Mouse (Mus musculus) left cerebral cortex, postnatal 14 days (tissue): ENCODE results near the gene Kcnj10. TPM values are rescaled to one million over a fixed set of nuclear protein-coding genes. Genes with fewer than 3 reads are reported as not detected.

Experiments used
- DNase-seq, 2 experiments: peaks; one replicate each; pipeline ENCODE4 v3.0.0; 2021 to 2022; ENCODE audit warnings: low spot score in 2 of 2, mixed read lengths in 1 of 2
- intact Hi-C: fragments of 180-260 bp; cut with DNase I; formaldehyde crosslinking; loops from one replicate; pipeline ENCODE4 v1.15.1; 2025
- total RNA-seq, 2 experiments: library from RNA; stranded (reverse); gene quantifications; 2 replicates each; pipeline ENCODE4 v1.2.3; 2021

Kcnj10 gene
- total RNA-seq, 2 experiments from 2014 or later = 79.5 to 84.5 TPM

DNA sequence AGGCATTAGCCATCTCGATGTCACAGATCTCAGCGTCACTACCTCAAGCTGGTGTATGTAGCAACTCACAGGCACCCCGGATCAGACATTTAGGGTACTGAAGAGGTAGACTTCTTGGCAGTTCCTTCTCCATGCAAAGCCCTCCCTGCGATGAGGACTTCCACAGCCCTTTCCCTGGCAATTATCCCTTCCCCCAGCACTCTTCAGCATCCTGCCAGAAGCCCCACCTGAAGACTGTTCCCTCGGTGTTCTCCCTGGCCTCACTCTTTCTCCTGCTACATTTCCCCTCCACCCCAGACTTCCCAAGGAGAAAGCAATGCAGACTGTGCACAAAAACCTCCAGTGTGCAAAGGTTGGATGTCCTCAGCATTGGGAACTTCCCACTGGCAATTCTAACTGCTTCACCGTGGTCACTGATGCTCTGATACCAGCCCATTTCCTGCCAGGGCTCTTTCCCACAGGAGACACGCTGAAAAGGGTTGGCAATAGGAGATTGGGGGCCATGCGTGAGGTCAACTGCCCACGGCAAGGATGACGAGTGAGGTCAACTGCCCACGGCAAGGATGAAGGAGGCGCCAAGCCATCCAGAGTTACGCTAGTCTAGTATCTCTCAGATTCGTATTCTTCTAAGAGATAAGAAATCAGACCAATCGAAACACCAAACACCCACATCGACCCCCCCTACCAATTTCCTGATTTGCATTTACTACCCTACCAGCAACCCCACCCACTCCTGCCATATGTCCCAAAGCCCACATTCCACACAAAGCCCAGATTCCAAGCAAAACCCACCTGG, 13.6 kb upstream of the Kcnj10 start:
- DNase-seq = peak in 1 of 2 experiments; percentile 70
- intact Hi-C loops = no loop called here

DNA sequence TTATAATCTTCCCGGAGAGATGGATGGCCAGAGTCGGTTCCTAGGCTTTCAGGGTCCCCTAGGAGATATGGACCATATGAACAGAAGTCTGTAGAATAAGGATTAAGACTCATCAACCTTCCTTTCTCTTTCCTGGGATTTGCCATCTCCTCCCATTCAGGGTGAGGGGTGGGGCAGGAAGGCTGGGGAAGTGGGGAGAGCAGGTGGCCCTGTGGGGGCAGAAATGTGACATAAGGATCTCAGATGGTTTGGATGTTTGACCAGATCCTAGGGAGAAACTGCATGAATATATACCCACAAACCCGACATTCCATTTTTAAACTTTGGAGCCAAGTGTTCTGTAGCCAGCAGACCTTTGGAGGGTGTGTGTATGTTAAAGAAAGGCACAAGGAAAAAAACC, 13.0 kb upstream of the Kcnj10 start:
- DNase-seq = no peak
- intact Hi-C loops = no loop called here

DNA sequence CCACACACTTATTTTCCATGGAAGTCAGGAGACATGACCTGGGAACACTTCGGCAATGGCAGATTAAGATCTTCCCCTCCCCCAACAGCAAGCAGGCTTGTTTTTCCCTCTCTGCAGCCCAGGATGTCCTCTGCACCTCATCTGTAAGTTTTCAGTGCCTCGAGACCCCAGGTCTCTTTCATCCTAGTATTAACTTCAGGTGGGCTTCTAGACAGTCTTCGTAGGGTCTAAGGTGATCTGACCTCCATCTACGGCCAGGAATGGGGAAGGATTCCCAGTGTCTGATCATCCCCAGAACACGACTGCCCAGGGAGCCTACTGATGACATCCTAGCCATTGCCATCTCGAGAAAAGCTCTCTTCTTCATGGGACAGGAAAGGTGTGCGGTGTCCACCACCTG, 12.5 kb upstream of the Kcnj10 start:
- intact Hi-C loops = no loop called here
- no peak for DNase-seq

DNA sequence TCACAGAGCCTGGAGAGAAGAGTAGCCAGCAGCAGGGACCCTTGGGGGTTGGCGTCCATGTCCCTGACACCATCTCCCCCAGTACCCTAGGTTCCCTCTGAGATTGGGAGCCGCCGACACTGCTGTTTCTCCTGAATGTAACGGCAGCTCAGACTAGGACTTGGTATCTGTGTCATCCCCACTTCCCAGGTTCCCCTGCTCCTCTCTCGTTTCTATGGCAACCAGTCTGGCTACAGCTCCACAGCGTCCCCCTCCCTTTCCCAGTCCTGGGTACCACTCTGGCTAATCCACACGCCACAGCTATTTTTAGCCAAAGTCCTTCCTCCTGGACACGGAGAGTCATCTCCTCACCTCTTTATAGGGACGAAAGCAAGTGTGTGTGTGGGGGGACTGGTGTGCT, 11.9 kb upstream of the Kcnj10 start, which contains the start of gene Kcnj9:
TSS of gene Kcnj9 (minus strand) at position 188 of the 400 bp plus-strand sequence.
- intact Hi-C loops = no loop called here
- DNase-seq = peak; percentile 84 to 95

GRCm38 (mm10) chr1:172329616-172330015, 11.4 kb upstream of the Kcnj10 start:
- intact Hi-C loops = loop anchor here (2.0 kb wide), 1 partner anchor 35 kb away; no protein-coding TSS in a partner anchor
- DNase-seq = no peak

DNA sequence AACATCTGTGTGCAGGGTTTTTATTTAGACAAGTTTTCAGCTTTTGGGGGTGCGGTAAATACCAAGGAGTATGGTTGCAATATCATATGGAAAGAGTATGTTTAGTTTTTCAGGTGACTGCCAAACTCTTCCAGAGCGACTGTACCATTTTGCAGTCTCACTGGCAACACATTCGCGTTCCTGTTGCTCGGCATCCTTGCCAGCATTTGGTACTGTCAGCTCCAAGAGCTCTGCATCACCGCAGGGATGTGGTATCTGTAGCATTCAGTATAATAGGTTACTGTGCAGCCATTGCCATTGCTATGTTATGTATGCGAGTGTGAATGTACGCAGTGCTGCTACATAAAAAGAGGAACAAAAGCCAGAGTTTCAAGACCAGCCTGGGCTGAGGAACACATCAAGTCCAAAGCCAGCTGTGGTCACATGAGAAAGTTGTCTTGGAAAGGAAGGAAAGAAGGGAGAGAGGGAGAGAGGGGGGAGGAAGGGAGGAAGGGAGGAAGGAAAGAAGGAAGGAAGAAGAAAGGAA, 9.5 kb upstream of the Kcnj10 start:
- intact Hi-C loops = loop anchor here (2.0 kb wide), 1 partner anchor 33 kb away; no protein-coding TSS in a partner anchor
- DNase-seq = peak in 1 of 2 experiments; percentile 64

DNA sequence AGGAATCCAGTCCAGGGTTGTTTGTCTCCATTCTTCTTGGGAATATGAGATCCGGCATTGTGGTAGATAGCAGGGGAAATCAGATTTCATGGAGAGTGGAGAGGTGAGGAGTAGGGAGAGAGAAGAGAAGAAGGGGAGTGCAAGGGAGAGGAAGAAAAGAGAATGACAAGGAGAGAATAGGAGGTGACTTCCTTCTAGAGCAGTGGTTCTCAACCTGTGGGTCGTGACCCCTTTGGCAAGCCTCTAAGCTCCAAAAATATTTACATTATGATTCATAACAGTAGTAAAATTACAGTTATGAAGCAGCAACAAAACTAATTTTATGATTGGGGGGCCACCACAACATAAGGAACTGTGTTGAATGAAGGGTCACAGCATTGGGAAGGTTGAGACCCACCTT, 8.1 kb upstream of the Kcnj10 start:
- DNase-seq = no peak
- intact Hi-C loops = no loop called here

GRCm38 (mm10) chr1:172333512-172333911, 7.5 kb upstream of the Kcnj10 start:
- intact Hi-C loops = no loop called here
- DNase-seq = no peak

DNA sequence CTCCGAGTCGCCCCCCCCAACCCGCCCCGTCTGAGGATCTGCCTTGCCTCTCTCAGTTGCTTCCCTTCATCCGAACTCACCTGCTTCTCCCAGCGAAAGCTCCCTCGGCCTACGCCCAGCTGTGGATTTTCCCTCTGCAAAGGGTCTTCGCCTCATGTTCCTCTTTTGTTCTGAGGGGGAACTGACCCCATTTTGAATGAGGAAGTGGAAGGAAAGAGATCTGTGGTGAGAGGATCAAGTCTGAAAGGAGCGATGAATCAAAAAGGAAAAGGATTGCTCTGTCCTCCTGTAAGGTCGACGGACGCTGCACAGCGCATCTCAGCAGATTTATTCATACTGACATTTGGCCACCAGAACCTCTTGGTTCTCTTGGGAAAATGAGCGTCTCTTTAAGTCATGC, 5.2 kb upstream of the Kcnj10 start:
- intact Hi-C loops = no loop called here
- no peak for DNase-seq

DNA sequence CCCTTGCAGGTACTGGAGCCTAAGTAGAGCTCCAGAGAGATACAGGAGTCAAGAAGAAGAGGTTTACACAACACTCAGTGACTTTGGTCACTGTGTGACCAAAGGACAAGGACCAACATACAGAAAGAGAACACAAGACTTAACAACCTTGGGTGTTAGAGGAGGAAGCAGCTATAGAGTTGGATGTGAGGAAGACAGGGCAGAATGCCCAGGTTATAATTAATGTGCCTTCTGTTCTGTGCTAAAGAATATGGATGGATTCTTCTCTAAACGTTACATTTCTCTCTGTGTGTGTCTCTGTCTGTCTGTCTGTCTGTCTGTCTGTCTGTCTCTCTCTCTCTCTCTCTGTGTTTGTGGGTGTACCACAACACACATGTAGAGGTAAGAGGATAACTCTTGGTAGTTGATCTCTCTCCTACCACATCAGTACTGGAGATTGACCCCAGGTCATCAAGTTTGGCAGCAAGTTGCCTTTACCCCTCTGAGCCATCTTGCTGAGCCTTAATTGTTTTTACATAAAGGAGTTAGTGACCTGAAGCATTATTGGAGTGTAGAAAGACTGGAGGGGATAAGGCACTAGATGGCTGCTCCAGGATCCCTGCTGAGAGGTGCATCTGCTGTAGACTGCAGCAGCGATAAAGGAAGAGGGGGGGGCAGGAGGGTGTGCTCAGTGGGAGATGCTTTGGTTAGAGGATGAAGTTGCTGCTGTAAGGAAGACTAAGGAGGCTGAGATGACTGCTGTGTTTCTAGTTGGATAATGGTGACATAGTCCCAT, 3.4 kb upstream of the Kcnj10 start:
- DNase-seq = no peak
- intact Hi-C loops = no loop called here

GRCm38 (mm10) chr1:172341386-172341785, 376 bp downstream of the Kcnj10 start:
- intact Hi-C loops = no loop called here

GRCm38 (mm10) chr1:172342729-172343128, 1.7 kb downstream of the Kcnj10 start:
- DNase-seq = peak; percentile 68 to 73
- intact Hi-C loops = no loop called here

More at GRCm38 (mm10) chr1:172341386-172341785, 376 bp downstream of the Kcnj10 start:
- no peak for DNase-seq

- intact Hi-C loops = no loop called here
- no peak for DNase-seq
Observed at GRCm38 (mm10) chr1:172343914-172344313, 2.9 kb downstream of the Kcnj10 start.

- intact Hi-C loops = no loop called here
- no peak for DNase-seq
Observed at GRCm38 (mm10) chr1:172344820-172345219, 3.8 kb downstream of the Kcnj10 start.

GRCm38 (mm10) chr1:172346707-172347106, 5.7 kb downstream of the Kcnj10 start:
- intact Hi-C loops = no loop called here
- peak in 1 of 2 experiments; percentile 40 for DNase-seq

GRCm38 (mm10) chr1:172347382-172347781, 6.4 kb downstream of the Kcnj10 start:
- DNase-seq = no peak
- intact Hi-C loops = no loop called here

DNA sequence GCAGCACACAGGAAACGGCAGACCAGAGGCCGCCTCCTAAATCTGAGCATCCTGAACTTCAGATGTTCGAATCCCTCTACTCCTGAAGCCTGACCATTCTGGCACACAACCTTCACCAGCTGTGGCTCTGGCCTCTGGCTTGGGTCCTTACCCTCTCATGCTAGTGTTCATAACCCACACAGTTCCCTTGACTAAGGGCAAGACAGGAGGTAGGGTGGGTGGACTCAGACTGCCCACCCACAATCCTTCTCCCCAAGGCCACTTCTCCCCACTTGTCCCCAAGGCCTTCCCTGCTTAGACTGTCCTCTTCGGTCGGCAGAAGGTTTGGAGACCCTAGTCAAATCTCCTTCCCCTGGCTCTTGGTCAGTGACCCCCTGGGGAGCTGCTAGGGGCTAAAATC, 8.5 kb downstream of the Kcnj10 start:
- intact Hi-C loops = no loop called here
- DNase-seq = no peak

- peak; percentile 51 to 82 for DNase-seq
- intact Hi-C loops = no loop called here
Observed at GRCm38 (mm10) chr1:172349916-172350812, 9.2 kb downstream of the Kcnj10 start.

GRCm38 (mm10) chr1:172352001-172352400, 11.0 kb downstream of the Kcnj10 start:
- no peak for DNase-seq
- intact Hi-C loops = no loop called here
